Mouse (Mus musculus) kidney, embryonic 14.5 days (tissue): ENCODE data around the gene Timp4. TPM values are rescaled to one million over a fixed set of nuclear protein-coding genes. Genes with fewer than 3 reads are reported as not detected.

ENCODE experiments used
- ATAC-seq: fragments of 200-750 bp; cut with Nextera tagmentation; 2 replicates; pipeline ENCODE4 v1.8.0; 2017; ENCODE audit warnings: moderate number of reproducible peaks, mild to moderate bottlenecking, moderate TSS enrichment, moderate library complexity; ENCODE audit not compliant: low FRiP score, low TSS enrichment
- H3K27ac ChIP-seq: fragments of 300-500 bp; sonication (generic); 2 replicates; pipeline ENCODE4 v1.5.1; 2014; ENCODE audit warnings: low read depth, mild to moderate bottlenecking, low read length, moderate library complexity, mixed read lengths
- H3K27me3 ChIP-seq: fragments of 300-500 bp; sonication (generic); 2 replicates; pipeline ENCODE4 v1.6.1; 2014; ENCODE audit warnings: mild to moderate bottlenecking, low read length; ENCODE audit not compliant: control insufficient read depth, insufficient read depth
- H3K36me3 ChIP-seq: fragments of 300-500 bp; sonication (generic); 2 replicates; pipeline ENCODE4 v1.6.1; 2014; ENCODE audit warnings: low read length, mixed read lengths; ENCODE audit not compliant: control insufficient read depth, insufficient read depth
- H3K4me1 ChIP-seq: fragments of 300-500 bp; sonication (generic); 2 replicates; pipeline ENCODE4 v1.6.1; 2014; ENCODE audit warnings: low read length, mixed read lengths; ENCODE audit not compliant: control insufficient read depth, insufficient read depth
- H3K4me2 ChIP-seq: fragments of 300-500 bp; sonication (generic); replicated peaks from 2 replicates; pipeline ENCODE4 v1.6.1; 2014; ENCODE audit warnings: low read depth, mild to moderate bottlenecking, low read length
- H3K4me3 ChIP-seq: fragments of 300-500 bp; sonication (generic); 2 replicates; pipeline ENCODE4 v1.5.1; 2014; ENCODE audit warnings: mild to moderate bottlenecking, low read length
- H3K9ac ChIP-seq: fragments of 300-500 bp; sonication (generic); 2 replicates; pipeline ENCODE4 v1.6.1; 2014; ENCODE audit warnings: low read depth, mild to moderate bottlenecking, low read length, moderate library complexity
- H3K9me3 ChIP-seq: fragments of 300-500 bp; sonication (generic); 2 replicates; pipeline ENCODE4 v1.6.1; 2016; ENCODE audit warnings: low read length; ENCODE audit not compliant: control insufficient read depth
- WGBS: fragments of 180-500 bp; shearing (Covaris S2); extraction: QIAGEN DNeasy Blood & Tissue Kit; methylation state at CpG from one replicate; pipeline ENCODE4 v1.1.7; 2014; 5-methylcytosine and 5-hydroxymethylcytosine counted together
- polyA plus RNA-seq: library from polyadenylated mRNA; unstranded; fragments of >200 nt; fragmentation: Nextera tagmentation; extraction: Ambion mirVana; gene quantifications from 2 replicates; pipeline ENCODE4 v1.2.1, GENCODE M21; 2014

Timp4 gene
- polyA plus RNA-seq, 1 experiment from 2014 or later = 0.15 TPM

DNA sequence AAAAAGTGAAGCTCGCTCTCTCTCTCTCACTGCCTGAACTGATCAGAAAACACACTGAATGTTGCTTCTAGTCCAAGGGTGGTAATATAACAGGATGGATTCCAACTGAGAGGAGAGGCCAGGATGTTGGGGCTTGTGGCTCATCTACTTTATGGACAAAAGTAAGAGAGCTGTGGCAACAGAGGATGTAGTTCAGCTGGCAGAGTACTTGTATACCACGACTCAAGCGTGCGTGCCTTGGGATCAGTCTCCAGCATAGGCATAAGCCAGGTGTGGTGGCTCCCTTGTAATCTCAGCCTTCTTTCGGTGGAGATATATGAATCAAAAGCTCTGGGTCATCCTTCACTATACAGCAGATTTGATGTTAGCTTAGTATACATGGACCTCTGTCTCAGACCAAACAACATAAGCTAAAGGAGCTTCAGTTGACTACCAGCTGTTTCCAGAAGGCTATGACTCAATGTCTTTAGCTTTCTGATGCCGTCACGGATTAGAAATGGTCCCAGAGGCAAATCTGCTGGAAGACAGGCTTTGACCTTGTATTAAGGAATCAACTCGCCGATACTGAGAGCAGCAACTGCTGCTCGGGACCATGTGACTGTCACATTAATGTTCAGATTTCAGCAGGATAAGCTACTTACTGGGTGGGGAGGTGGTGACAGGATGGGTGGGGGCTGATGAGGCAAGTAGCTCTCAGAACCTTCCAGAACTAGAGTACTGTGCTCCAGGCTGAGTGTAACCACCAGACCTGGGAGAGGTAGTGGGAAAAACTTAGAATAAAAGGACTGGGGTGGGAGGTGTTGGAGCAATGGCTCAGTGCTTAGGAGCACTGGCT is 16.8 kb upstream of the Timp4 start:
- Histone ChIP-seq H3K36me3 (no peaks in the 10 kb centered on the region), H3K4me2 (no peak overlapping the region), H3K9me3 (no peaks in the 10 kb centered on the region), H3K27me3 (no peaks in the 10 kb centered on the region), H3K4me1 (peaks cover 11% of the 10 kb centered on the region), H3K27ac (no peak overlapping the region), H3K4me3 (no peak overlapping the region), H3K9ac (no peak overlapping the region)
- WGBS = 86% methylated on average over 10 of the region's 10 CpGs
- no peak for ATAC-seq

DNA sequence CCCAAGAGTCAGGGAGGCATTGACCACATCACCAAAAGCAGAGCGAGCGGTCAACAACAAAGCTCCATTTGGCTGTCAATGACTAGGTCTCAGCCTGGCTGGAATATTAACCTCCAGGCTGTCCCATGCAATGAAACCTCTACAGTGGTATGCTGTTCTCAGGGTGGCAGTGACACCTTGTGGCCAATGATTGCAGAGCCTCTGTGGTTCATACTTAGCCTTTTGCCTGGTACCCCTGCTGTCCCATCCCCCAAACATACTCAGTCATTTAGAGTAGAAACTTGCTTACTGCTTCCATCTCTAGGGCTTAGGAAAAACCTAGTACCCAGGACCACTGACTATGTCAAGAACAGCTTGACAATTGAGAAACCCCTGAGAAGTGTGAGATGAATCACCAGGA is 15.9 kb upstream of the Timp4 start:
- Histone ChIP-seq H3K4me3 (no peak overlapping the region), H3K4me2 (no peak overlapping the region), H3K27me3 (no peaks in the 10 kb centered on the region), H3K9ac (no peak overlapping the region), H3K9me3 (no peaks in the 10 kb centered on the region), H3K36me3 (no peaks in the 10 kb centered on the region), H3K4me1 (peaks cover 11% of the 10 kb centered on the region), H3K27ac (no peak overlapping the region)
- ATAC-seq = peak; percentile 83
- 42% methylated on average over 2 of the region's 2 CpGs for WGBS

DNA sequence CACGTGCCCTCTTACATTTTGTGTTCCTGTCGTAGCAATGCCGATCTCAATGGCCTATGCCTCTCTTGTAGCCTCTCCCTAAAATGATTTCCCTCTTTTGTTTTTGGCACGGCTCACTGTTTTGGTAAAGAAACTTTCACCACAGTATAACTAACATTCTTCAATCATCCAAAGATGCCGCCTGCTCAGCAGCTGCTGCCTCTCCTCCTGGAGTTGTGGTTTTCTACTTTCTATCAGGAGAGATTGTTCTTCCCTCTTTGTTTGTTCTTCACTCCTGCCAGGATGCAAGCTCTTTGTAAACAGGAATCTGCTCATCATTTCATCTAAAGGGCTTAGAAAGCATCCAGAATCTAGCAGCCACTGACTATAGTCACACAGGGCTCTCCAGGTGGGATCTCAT is 14.8 kb upstream of the Timp4 start:
- no peak for ATAC-seq
- WGBS = 80% methylated on average over 5 of the region's 5 CpGs
- no peaks in the 10 kb centered on the region for H3K9me3 ChIP-seq

DNA sequence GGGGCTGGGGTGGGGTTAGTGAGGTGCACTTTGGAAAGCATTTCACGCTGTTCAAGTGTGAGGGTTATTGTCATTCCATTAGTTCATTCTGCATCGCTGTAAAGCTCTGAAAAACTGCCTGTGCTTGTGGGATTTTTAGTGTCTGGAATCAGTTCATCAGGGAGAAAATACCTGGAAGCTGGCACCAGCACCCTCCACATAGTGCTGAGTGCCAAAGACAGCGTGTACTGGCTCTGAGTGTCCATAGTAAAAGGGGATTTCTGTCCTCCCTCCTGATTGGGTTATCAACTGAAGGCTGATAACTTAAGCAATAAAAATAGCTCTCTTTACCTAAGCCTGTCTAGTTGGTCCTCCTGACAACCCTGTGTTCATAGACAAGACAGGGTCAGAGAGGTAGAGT is 8.5 kb upstream of the Timp4 start:
- H3K27ac ChIP-seq = no peak overlapping the region
- no peaks in the 10 kb centered on the region for H3K27me3 ChIP-seq
- H3K9ac ChIP-seq = no peak overlapping the region
- no peak overlapping the region for H3K4me2 ChIP-seq
- no peak overlapping the region for H3K4me3 ChIP-seq
- H3K9me3 ChIP-seq = no peaks in the 10 kb centered on the region
- H3K4me1 ChIP-seq = no peaks in the 10 kb centered on the region
- no peak for ATAC-seq
- 84% methylated on average over 3 of the region's 3 CpGs for WGBS
- H3K36me3 ChIP-seq = no peaks in the 10 kb centered on the region

More for the DNA sequence above, 14.8 kb upstream of the Timp4 start:
- H3K9ac ChIP-seq = no peak overlapping the region
- H3K27me3 ChIP-seq = no peaks in the 10 kb centered on the region
- no peak overlapping the region for H3K27ac ChIP-seq
- H3K4me2 ChIP-seq = no peak overlapping the region
- H3K36me3 ChIP-seq = no peaks in the 10 kb centered on the region
- peaks cover 3% of the 10 kb centered on the region for H3K4me1 ChIP-seq
- H3K4me3 ChIP-seq = no peak overlapping the region

DNA sequence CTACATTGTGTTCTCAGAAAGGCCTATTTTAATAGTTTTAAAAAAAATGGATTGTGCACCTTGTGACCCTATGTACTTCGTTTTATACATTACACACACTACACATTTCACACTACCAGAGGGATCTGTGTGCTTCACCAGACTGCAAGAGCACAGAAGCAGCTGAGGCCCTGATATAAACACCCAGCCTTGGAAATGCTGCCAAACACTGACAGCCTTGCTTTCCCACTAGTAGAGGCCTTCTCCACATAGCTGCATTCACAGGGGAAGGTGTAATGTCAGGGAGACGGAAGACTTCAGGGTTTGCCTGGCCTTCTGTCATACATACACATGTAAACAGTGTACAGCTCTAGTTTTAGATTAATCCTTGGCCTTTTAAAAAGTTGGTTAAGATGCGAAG is 3.2 kb upstream of the Timp4 start:
- Histone ChIP-seq H3K36me3 (no peaks in the 10 kb centered on the region), H3K27me3 (no peaks in the 10 kb centered on the region), H3K9me3 (no peaks in the 10 kb centered on the region), H3K27ac (no peak overlapping the region), H3K4me1 (no peaks in the 10 kb centered on the region), H3K4me2 (no peak overlapping the region), H3K9ac (no peak overlapping the region), H3K4me3 (no peak overlapping the region)
- ATAC-seq = no peak
- WGBS = 84% methylated on average over 3 of the region's 3 CpGs

DNA sequence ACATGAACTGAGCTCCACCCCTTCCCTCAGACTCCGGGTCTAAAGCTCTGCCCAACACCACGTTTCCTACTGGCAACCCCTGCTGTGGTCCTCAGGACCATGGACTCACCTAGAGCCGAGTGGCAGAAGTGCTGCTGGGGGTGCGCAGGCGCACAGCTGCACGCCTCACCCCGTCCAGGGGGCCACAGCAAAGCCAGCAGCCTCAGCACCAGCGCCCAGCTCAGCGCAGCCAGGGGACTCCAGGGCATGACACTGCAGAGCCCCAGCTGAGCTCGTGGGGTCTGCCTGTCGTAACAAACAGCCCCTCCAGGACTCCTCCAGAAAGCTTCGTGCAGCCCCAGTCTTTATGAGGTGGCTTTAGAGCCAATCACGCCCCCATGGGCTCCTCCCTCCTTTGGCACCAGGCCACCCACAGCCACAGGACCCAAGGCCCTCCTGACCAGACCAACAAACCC is 447 bp downstream of the Timp4 start:
- no peaks in the 10 kb centered on the region for H3K36me3 ChIP-seq
- WGBS = 3% methylated on average over 13 of the region's 13 CpGs
- H3K4me1 ChIP-seq = no peaks in the 10 kb centered on the region
- peak overlapping the region; percentile 50 for H3K4me2 ChIP-seq
- peak; percentile 75; the same call in 1 of the 2 replicates for ATAC-seq
- no peak overlapping the region for H3K27ac ChIP-seq
- no peak overlapping the region for H3K9ac ChIP-seq
- peak overlapping the region; percentile 19 for H3K4me3 ChIP-seq
- H3K27me3 ChIP-seq = no peaks in the 10 kb centered on the region
- H3K9me3 ChIP-seq = no peaks in the 10 kb centered on the region

DNA sequence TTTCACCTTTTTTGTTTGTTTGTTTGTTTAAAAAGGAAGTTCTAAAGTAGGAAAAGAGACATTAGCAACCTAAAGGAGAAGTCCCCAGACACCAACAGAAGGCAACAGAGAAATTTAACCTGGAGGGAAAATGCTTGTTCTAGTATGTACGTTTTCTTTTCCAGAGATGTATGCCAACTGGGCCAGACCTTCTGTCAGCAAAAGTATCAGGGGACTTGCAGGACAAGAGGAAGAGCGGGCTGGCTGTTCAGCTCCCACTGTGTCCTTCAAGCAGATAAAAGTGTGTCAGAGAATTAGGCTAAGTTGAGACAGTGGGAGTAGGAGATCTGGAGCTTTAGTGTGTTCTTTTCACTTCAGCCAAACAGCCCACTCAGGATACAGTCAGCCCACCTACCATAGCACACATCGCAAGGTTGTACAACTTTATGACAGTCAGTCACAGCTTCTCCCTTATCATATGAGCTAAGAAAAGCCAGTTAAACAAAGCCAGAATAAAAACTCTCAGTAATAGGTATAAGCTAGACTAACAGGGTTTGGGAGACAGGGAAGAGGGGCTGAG is 6.4 kb downstream of the Timp4 start:
- Histone ChIP-seq H3K4me1 (no peaks in the 10 kb centered on the region), H3K9ac (no peak overlapping the region), H3K27ac (no peak overlapping the region), H3K4me3 (no peak overlapping the region), H3K27me3 (no peaks in the 10 kb centered on the region), H3K4me2 (no peak overlapping the region), H3K36me3 (no peaks in the 10 kb centered on the region), H3K9me3 (no peaks in the 10 kb centered on the region)
- ATAC-seq = no peak
- 82% methylated on average over 3 of the region's 3 CpGs for WGBS

DNA sequence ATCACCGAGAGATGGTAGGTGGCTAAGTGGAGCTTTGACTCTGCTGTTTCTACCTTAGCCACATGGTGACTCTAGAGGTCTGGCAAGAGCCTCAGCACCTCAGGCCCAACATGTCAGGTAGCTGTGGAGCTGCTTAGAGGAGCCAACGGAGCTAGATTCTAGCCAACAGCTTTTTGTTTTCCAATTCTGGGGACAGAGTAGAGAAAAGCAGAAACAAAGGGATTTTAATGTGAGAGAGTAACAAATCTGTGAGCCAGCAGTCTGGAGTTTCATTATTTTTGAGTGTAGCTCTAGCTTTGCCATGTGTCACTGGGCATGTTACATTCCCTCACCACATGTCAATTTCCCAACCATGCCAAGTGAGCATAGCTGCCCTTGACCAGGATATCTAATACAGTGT is 7.8 kb downstream of the Timp4 start:
- no peak for ATAC-seq
- no peaks in the 10 kb centered on the region for H3K36me3 ChIP-seq
- WGBS = 76% methylated on average over 2 of the region's 2 CpGs

DNA sequence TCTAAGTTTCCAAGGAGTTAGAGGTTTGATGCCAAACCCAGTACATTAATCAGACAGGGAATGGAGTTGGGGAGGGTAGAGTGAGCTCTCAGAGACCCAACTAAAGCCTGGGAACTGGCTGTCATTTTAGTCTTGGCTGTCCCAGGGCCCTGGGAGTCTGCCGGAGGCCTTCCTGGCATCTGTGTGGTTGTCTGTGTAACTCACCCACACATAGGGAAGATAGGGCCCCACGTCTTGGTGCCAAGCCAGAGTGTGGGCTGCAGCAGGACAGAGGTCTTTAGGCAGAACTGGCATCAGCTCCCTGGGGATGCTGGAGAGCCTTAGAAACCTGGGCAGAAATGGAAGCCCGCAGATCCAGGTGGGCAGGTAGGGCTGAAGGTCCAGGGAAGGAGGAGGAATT is 10.1 kb downstream of the Timp4 start:
- no peaks in the 10 kb centered on the region for H3K27me3 ChIP-seq
- H3K9ac ChIP-seq = no peak overlapping the region
- no peaks in the 10 kb centered on the region for H3K36me3 ChIP-seq
- ATAC-seq = no peak
- no peak overlapping the region for H3K4me3 ChIP-seq
- no peaks in the 10 kb centered on the region for H3K9me3 ChIP-seq
- no peaks in the 10 kb centered on the region for H3K4me1 ChIP-seq
- H3K4me2 ChIP-seq = no peak overlapping the region
- 88% methylated on average over 3 of the region's 3 CpGs for WGBS
- H3K27ac ChIP-seq = no peak overlapping the region

More for the DNA sequence above, 7.8 kb downstream of the Timp4 start:
- no peak overlapping the region for H3K9ac ChIP-seq
- H3K9me3 ChIP-seq = no peaks in the 10 kb centered on the region
- no peaks in the 10 kb centered on the region for H3K27me3 ChIP-seq
- H3K4me3 ChIP-seq = no peak overlapping the region
- no peak overlapping the region for H3K4me2 ChIP-seq
- H3K27ac ChIP-seq = no peak overlapping the region
- H3K4me1 ChIP-seq = no peaks in the 10 kb centered on the region
